Mouse (Mus musculus) heart, postnatal 25 days (tissue): ENCODE data around the gene Pklr. TPM values are rescaled to one million over a fixed set of nuclear protein-coding genes. Genes with fewer than 3 reads are reported as not detected.
A peak's percentile ranks its signal among the peaks of the same experiment; 100 is the strongest.

ENCODE experiments used
- DNase-seq: peaks from one replicate; pipeline ENCODE4 v3.0.0; 2022; ENCODE audit warnings: low spot score
- intact Hi-C: fragments of 180-260 bp; cut with DNase I; formaldehyde crosslinking; loops from one replicate; pipeline ENCODE4 v1.15.1; 2025
- total RNA-seq, 2 experiments: library from RNA; stranded (reverse); gene quantifications; 2 replicates each; pipeline ENCODE4 v1.2.3; 2021

Gene Pklr
- not detected for total RNA-seq

DNA sequence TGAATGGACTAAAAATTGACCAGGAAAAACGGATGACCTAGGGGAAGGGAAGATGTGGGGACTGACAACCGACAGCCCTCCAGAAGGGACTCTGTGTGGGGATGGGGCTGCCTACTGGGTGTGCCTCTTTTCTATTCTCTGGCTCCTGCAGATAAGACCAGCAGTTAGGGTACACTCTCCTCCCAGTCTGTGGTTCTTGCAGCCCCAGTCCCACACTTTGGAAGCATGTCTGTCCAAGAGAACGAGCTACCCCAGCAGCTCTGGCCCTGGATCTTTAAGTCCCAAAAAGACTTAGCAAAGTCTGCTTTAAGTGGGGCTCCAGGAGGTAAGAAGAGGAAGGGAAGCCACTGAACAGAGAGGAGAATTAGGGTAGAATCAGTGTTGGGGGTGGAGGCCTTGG, at the start of gene Pklr:
Gene Pklr (plus strand): TSS at position 185 of the 400 bp plus-strand sequence.
- intact Hi-C loops: no loop called here
- no peak for DNase-seq

DNA sequence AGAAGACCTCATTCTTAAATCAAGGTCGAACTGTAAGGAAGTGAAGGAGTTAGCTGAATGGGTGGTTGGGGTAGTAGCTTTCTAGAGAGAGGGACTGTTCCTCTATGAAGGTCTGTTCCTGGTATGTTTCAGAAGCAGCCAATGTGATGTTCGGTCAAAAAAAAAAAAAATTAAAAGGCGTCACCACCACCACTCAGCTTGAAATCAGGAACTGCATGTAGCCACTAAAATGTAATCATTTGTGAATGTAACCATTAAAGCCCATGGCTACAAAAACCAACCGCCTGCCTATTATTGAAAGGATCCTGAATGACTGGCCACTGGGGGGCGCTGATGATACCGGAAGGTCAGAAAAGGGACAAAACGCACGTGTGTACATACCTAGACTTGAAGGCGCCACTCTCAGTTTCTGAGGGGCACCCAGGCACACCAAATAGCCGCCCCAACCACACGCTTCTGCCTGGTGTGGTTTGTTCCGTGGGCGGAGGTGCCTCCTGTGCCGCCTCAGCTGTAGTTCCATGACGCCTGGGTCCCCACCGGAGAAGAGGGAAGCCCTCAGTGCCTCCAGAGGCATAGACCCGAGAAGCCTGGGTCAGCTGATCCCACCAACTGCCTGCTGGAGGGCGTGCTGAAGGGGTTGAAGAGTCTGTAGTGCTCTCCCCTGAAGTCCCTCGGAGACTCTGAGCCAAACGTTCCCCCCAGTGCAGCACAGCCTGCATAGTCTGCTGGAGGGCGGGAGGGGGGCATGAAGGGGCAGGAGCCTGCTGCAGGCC, 48.4 kb upstream of the Pklr start:
- DNase-seq: peak; percentile 24
- intact Hi-C loops: no loop called here

DNA sequence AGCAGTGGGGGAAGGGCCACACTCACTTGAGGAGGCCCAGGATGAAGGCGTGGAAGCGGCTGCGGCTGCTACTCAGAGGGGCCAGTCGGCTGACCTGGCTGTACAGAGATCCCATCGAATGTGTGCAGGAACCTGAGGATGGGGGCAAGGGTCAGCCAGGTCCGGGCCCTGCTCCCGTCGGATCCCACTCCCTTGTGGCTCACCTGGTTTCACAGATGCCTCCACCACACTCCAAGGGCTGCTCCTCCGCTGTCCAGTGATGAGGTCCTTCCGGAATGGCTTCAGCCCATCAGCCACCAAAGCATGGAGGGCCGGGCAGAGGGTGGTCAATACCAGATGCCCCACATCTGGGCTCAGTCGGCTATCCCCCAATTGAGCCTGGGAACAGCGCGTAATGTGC, 47.0 kb upstream of the Pklr start:
- intact Hi-C loops: no loop called here
- DNase-seq: no peak

DNA sequence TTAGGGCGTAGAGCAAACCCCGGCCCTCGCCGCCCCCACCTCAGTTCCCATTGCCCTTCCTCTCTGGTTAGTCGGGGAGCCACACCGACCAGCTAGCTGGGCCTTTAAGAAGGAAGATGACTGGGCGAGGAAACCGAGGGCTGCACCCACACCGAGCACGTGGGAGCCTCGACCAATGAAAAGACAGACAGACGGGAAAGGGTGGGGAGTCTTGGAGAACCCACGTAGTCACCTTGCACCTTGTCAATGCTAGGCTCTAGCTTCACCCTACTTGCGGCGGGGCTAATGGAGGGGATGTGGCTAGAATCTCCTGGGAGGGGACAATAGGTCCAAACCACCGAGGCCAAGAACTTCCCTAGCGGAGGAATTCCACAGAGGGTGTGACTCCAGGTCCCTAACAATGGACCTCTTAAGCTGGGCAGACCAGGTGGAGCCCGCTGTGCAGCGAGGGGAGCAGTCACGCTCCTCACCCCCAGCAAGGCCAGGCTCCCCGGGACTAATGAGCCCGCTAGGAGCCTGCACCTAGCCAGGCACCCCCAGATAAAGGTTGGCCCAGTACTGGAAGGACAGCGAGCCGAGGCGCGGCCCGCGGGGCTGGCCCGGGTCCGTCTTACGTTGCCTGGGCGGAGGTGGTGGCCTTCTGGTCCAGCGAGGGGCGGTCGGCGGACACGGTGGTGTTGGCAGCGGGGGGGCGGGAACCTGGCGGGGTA, 45.9 kb upstream of the Pklr start:
- intact Hi-C loops: loop anchor here (2.0 to 5.0 kb wide), 2 partner anchors 77 to 127 kb away; no protein-coding TSS in a partner anchor
- DNase-seq: peak; percentile 83

DNA sequence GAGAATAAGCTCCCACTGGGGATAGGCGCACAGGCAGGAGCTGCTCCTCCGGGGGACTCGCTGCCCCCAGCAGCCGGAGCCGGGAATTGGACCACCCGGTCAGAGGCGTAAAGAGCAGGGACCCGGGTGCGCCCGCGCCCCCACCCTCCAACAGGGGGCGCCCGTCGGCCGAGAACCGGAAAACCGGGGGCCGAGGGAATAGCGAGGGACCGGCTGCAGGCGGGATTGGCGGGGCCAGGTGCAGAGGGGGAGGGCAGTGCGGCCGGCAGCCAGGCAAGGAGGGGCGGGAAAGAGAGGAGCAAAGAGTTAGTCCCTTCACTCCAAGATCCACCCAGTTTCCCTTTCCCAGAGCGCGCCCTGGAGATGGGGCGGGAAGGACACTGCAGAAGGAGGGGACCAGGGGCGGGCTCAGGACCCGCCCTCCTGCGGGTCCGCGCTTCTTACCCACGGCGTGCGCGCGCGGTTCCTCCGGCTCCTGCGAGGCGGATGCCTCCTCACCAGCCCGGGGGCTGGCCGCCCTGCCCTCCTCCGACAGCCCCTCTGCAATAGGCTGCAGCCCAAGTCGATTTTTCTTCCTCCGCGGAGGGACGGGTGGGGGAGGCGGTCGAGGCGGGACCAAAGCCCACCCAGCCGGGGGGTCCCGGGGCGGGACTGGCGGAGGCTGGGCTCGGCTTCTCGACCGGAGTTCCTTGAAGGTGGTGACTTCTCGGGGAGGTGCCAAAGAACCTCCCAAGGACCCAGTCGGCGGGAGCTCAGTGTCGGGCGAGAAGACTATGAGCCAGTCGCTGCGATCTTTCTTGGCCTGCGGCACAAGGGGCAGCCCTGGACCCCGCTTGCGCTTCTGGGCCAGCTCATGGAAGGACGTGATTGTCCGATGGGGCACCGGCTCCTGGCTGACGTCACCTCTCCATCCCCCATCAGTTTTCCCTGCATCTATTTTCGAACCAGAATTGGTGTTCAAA, 45.0 kb upstream of the Pklr start:
- intact Hi-C loops: loop anchor here (2.0 to 5.0 kb wide), 2 partner anchors 76 to 126 kb away; no protein-coding TSS in a partner anchor

DNA sequence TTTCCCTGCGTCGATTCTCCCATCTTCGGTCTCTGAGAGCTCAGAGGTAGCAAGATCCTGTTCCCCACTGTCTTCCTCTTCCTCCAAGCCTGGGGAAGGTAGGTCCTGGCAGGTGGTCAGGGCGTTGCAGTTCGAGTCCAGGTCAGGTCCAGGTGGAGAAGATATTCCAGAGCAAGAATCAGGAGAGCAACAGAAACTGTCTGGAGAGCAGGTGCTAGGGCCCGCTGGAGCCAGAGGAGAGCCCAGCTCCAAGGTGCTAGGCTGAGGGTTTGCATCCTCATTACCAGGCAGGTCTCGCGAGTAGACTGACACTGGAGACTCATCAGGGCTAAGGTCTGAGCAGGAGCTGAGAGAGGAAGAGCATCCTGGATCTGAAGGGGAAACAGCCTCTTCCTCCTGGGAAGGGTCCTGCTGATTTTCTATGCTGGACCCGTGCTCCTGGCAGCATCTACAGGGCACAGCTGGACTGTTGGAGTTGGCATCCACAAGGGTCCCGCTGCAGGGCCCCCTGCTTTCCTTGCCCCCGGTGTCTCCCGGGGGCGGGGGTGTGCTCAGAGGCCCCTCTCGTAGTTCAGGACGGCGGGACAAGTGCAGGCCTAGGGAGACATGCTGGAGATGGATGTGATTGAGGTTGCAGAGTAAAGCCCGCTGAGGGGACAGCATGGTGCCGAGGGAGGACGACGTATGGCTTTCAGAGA, 44.0 kb upstream of the Pklr start:
- no peak for DNase-seq
- intact Hi-C loops: loop anchor here (2.0 to 5.0 kb wide), 2 partner anchors 75 to 125 kb away; no protein-coding TSS in a partner anchor

More for the DNA sequence above, 45.0 kb upstream of the Pklr start:
- DNase-seq: peak; percentile 74

DNA sequence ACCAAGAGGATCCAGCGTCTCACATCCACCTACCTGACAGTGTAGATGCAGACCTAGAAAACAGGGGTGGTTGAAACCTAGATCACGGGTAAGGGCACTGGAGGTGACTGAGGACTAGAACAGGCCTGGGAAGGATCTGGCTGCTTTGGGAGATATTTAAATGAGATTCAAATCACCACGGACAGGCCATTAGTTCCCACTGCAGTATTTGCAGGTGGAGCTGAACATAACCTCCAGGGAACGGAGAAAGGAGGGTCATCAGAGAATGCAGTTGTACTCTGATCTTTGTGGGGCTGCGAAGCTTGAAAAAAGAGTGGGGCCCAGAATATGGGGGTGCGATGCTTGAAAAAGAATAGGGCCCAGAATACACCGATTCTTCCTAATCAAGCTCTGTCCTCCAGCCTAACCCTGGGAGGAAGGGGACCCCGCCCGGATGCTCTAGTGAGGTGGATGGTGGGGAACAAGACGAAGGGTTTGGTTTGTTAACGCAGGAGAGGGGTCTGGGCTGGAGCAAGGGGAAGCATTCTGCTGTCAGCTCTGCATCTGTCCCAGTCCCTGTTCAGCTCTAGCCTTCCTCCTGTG, 43.3 kb upstream of the Pklr start:
- no peak for DNase-seq
- intact Hi-C loops: loop anchor here (5.0 kb wide), 1 partner anchor 75 kb away; no protein-coding TSS in a partner anchor

DNA sequence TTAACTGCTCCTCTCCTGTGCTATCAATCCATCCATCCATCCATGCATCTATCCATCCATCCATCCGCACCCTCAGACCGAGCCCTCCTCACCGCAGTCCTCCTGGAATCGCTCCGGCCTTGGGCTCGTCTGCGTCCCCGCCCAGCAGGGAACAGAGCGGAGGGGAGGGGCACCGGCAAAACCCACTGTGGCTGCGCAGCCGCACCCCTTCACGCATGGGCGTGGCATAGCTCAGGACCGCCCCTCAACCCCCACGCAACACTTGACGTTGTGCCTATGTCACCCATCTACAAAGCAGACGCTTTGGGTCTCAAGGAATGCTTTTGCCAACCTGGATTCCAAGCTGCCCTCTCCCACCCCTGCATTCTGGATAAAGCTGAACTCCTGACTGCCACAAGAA, 42.8 kb upstream of the Pklr start, which contains the start of gene Rusc1:
Gene Rusc1 (minus strand): TSS at position 137 of the 400 bp plus-strand sequence.
- DNase-seq: peak; percentile 74
- intact Hi-C loops: loop anchor here (5.0 kb wide), 1 partner anchor 74 kb away; no protein-coding TSS in a partner anchor

DNA sequence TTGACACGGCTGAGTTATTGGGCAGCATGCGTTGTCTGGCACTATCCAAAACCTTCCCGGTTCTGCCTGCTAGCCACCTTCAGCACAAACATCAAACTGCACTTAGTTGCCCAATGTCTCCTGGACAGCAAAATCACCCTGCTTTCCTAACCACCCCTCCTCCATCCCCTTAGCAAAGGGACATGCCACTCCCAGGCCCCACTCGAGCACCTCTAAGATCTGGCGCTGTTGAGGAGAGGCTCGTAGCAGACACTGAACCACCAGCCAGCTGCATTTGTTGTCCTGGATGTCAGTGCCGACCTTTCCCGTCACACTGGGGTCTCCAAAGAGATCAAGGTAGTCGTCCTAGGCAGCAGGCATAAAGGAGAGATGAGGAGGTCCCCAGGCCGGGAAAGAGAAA, 41.9 kb upstream of the Pklr start:
- intact Hi-C loops: loop anchor here (5.0 kb wide), 1 partner anchor 73 kb away; no protein-coding TSS in a partner anchor

DNA sequence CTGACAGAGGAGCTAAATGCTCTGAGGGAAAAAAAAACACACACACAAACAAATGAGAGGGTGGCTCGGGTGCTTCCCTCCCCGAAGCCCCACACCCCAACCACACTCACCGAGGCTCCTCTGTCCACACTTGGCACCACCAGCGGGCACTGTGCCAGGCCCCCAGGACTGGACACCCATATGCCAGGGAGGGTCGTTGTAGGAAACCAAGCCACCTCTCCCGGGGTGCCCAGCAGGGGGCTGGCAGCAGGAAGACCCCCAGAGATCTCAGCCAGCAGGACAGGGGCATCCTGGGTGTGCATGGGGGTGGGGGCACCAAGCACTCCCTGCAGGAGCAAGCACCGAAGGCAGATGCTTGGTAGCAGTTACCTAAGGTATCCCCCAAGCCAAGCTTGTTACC, 35.1 kb upstream of the Pklr start, which contains the start of gene Gm43738:
Gene Gm43738 (minus strand): TSS at position 289 of the 400 bp plus-strand sequence.
- intact Hi-C loops: no loop called here
- no peak for DNase-seq

More for the DNA sequence above, 41.9 kb upstream of the Pklr start:
- DNase-seq: no peak

DNA sequence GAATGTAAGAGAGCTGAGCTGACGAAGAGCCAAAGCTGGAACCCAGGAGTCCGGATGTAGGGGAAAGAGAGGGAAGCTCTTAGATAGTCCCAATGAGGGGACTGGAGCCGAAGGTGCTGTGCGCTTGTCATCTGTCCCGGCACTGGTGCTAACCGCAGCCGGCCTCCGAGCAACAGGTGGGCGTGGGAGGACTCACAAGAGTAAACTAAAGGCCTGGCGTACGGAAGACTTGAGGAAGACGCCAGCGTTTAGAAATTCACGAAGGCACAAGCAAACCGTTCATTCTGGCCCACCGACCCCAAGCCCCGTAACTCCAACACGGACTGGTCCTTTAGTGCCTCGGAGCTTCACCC, 34.5 kb upstream of the Pklr start:
- intact Hi-C loops: no loop called here
- no peak for DNase-seq

DNA sequence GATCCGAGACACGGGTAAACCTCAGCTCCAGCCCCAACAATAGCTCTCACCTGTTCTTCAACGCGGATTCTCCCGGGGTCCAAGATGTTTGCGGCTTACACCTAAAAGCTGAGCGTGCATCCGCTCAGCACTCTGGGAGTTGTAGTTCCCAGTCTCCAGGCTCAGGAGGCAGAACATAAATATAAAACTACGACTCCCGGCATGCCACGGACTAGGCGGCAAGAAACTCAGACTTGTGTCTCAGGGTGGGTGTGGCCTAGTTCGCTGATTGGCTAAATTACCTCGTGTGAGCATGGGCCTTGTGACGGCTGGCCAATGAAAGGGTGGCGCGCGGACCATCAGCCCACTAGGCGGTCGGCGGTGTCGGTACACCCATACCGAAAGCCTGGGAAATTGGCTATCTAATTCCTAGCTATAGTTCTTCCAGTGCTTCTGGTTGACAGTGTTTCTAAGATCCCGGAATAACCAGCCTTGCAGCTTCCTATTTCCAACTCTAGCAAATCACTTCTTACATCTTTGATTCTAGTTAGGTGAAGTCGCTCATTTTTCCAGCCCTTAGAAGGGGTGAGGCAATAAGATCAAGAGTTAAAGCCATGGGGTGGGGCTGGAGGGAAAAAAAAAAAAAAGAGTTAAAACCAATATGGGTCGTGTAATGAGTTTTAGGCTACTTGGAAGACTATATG, 34.0 kb upstream of the Pklr start, which contains the start of gene Fdps:
Gene Fdps (minus strand): TSS at position 148 of the 683 bp plus-strand sequence.
- intact Hi-C loops: no loop called here
- peak; percentile 94 for DNase-seq

DNA sequence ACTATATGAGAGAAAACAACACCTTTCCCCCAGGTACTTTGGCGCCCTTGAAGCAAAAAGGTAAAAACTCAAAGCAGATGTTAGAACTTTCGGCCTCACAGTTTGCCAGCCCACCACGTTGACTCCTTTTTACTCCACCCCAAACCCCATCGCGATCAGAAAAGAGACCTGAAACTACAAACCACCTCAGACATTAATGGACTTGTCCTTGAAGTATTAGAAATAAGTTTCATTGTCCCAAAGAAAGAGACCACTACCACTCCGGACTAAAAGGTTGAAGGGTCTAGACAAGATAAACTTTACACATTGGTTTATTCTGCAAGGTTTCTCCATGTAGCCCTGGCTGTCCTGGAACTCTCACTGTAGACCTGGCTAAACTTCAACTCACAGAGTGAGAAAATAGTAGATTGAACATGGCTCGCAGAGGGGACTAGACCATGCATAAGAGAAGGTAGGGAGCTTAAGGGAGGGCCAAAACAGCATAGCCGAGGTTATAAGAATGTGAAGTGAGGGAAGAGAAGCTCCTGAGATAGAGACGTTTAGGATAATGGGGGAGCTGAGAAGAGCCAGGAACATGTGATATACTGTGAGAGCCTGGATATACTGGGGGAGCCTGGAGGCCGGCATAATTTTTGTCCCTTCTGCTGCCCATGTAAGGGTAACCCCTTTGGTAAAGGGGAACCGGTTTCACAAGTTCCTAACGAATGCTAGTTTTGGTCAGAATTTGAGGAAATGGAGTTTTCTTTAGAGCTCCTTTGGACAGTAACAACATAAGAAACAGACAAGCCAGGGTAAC, 33.2 kb upstream of the Pklr start:
- DNase-seq: no peak
- intact Hi-C loops: no loop called here

DNA sequence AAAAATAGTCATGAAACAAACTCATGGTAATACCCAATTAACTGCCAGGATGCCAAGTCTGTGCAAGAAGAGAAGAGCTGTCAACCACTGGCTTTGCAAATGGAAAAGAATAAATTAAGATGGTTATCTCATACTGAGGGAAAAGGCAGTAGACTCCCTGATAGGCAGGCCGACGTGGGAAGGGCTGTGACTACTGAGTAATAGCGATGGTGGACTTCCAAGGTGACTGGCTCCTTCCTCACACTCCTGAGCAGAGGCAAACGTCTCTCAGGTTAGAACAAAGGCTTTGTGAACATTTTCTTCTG, 32.7 kb upstream of the Pklr start:
- no peak for DNase-seq
- intact Hi-C loops: no loop called here

DNA sequence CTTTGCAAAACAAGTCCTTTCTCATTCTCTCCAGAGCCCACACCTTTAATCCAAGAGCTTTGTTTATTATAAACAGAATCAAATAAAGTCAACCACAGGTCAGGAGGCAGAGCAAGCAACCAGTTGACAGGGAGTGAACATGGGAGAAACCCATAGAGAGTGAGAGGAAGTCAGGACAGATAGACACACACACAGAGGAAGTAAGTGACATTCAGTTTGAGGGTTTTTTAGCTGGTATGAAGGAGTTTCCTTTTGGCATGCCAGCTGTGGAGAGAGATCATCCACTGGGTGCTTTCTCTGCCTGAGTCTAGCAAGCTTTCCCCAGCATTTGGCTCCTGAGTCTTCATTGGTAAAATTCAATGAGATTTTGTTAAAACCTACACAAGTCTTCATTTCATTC, 29.1 kb upstream of the Pklr start:
- no peak for DNase-seq
- intact Hi-C loops: no loop called here

DNA sequence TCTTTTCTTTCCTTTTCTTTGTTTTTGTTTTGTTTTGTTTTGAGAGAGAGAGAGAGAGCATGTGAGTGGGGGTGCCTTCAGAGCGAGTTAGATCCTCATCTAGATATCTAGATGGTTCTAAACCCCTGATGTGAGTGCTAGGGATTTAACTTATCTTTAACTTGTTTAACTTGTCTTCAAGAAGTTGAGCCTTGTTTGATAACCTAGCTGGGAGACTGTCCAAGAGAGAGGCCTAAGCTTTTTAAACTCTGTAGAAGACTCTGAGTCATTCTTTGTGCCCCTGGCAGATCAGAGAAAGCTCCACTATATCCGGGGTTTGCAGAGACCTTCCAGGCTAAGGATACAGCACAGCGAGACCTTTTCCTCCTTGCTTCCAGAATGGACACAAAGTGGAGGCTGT, 28.4 kb upstream of the Pklr start:
- no peak for DNase-seq
- intact Hi-C loops: no loop called here

DNA sequence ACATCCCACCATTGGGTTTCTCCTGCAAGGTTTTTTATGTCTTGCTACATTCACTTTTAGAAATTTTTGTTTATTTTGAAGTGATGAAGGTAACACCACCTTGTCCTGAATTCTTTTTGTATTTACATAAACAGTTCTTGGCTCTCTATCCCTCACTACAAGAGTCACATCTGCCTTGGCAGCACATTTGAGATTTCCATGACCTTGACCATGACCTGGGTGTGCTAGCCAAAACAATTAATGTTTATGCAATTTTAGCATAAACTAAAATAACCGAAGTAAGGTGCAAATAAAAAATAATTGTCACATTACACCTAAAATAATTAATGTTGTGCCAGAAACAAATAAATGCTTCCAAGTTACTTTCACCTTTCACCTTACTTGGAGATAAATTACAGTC, 27.8 kb upstream of the Pklr start:
- intact Hi-C loops: no loop called here
- no peak for DNase-seq

DNA sequence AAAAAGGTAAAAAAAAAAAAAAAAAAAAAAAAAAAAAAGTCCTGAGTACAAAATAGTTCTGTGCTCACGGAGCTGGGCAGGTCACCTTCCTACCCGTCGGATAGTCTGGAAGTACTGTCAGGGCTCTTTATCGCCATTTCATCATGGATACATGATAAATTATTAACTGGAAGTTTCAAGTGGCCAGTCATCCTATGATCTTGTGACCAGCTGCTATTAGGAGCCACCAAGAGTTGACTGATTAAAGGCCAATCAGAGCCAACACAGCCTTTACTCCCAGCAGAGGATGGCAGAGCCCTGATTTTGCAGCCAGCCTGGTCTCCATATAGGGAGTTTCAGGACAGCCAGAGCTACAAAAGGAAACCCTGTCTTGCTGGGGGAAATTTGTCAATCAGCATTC, 22.9 kb upstream of the Pklr start:
- intact Hi-C loops: no loop called here

More for the DNA sequence above, 22.9 kb upstream of the Pklr start:
- no peak for DNase-seq
